Mouse (Mus musculus) liver, adult 2 months (tissue): ENCODE measurements around the gene Set.

Source experiments
- CTCF ChIP-seq: fragments of 200-500 bp; IDR thresholded peaks from 2 replicates; pipeline ENCODE4 v1.5.1; 2011; ENCODE audit warnings: low read depth, low read length, control low read depth
- POLR2A ChIP-seq: fragments of 200-500 bp; IDR thresholded peaks from 2 replicates; pipeline ENCODE4 v1.6.1; 2011; ENCODE audit warnings: low read length, control low read depth; ENCODE audit not compliant: insufficient read depth; ENCODE audit errors: extremely low read depth

- TF ChIP-seq CTCF (no peak), POLR2A (no peak)
These were observed 50.5 kb downstream of the Set start for GRCm38 (mm10) chr2:30107646-30108045.
